Mouse (Mus musculus) c-Kit-positive CD71-negative TER-119-negative erythroid progenitor cells, embryonic 14.5 days (primary cell): ENCODE results near the gene Ptprk.

Experiments
- DNase-seq: peaks from one replicate; pipeline ENCODE4 v3.0.0-alpha.2; 2013; ENCODE audit warnings: low read depth

The Ptprk gene

GRCm38 (mm10) chr10:28414823-28415222, 340.2 kb downstream of the Ptprk start:
- DNase-seq, result no peak

- no peak for DNase-seq
Observed at GRCm38 (mm10) chr10:28422622-28423021, 348.0 kb downstream of the Ptprk start.

- DNase-seq, result no peak
Observed at GRCm38 (mm10) chr10:28425371-28425770, 350.8 kb downstream of the Ptprk start.

- DNase-seq, result no peak
Observed at GRCm38 (mm10) chr10:28436084-28436483, 361.5 kb downstream of the Ptprk start.

- DNase-seq, result no peak
Observed at GRCm38 (mm10) chr10:28449853-28450252, 375.2 kb downstream of the Ptprk start.

- no peak for DNase-seq
Observed at GRCm38 (mm10) chr10:28450642-28451041, 376.0 kb downstream of the Ptprk start.

GRCm38 (mm10) chr10:28458027-28458426, 383.4 kb downstream of the Ptprk start:
- no peak for DNase-seq

GRCm38 (mm10) chr10:28459963-28460362, 385.3 kb downstream of the Ptprk start:
- DNase-seq, result no peak

- no peak for DNase-seq
Observed at GRCm38 (mm10) chr10:28463706-28464105, 389.1 kb downstream of the Ptprk start.

- DNase-seq, result no peak
Observed at GRCm38 (mm10) chr10:28464766-28465548, 390.3 kb downstream of the Ptprk start.

GRCm38 (mm10) chr10:28485574-28485973, 411.0 kb downstream of the Ptprk start:
- peak; percentile 25 for DNase-seq

- no peak for DNase-seq
Observed at GRCm38 (mm10) chr10:28491006-28491405, 416.4 kb downstream of the Ptprk start.

GRCm38 (mm10) chr10:28492206-28492605, 417.6 kb downstream of the Ptprk start:
- DNase-seq, result no peak

GRCm38 (mm10) chr10:28492870-28493269, 418.2 kb downstream of the Ptprk start:
- no peak for DNase-seq

GRCm38 (mm10) chr10:28493271-28493861, 418.7 kb downstream of the Ptprk start:
- DNase-seq, result no peak

GRCm38 (mm10) chr10:28497791-28498190, 423.2 kb downstream of the Ptprk start:
- DNase-seq, result no peak

- no peak for DNase-seq
Observed at GRCm38 (mm10) chr10:28498504-28498903, 423.9 kb downstream of the Ptprk start.

GRCm38 (mm10) chr10:28513601-28514000, 439.0 kb downstream of the Ptprk start:
- DNase-seq, result no peak

GRCm38 (mm10) chr10:28516147-28516546, 441.5 kb downstream of the Ptprk start:
- peak; percentile 39 for DNase-seq

GRCm38 (mm10) chr10:28518297-28518696, 443.7 kb downstream of the Ptprk start:
- DNase-seq, result no peak

- peak; percentile 35 for DNase-seq
Observed at GRCm38 (mm10) chr10:28519861-28520260, 445.2 kb downstream of the Ptprk start.

- DNase-seq, result no peak
Observed at GRCm38 (mm10) chr10:28523992-28524735, 449.5 kb downstream of the Ptprk start.

GRCm38 (mm10) chr10:28540595-28540994, 466.0 kb downstream of the Ptprk start:
- no peak for DNase-seq
